Mouse (Mus musculus) hindbrain, embryonic 14.5 days (tissue): ENCODE data around the gene Serping1. TPM values are rescaled to one million over a fixed set of nuclear protein-coding genes. Genes with fewer than 3 reads are reported as not detected.

Source experiments
- ATAC-seq: fragments of 200-750 bp; cut with Nextera tagmentation; 2 replicates; pipeline ENCODE4 v1.8.0; 2017; ENCODE audit warnings: moderate number of reproducible peaks, mild to moderate bottlenecking, moderate TSS enrichment, moderate library complexity; ENCODE audit not compliant: low FRiP score
- DNase-seq: peaks from one replicate; pipeline ENCODE4 v3.0.0-alpha.2; 2015; ENCODE audit warnings: low spot score
- H3K27ac ChIP-seq: fragments of 300-500 bp; sonication (generic); 2 replicates; pipeline ENCODE4 v1.5.1; 2014; ENCODE audit warnings: mild to moderate bottlenecking, moderate library complexity
- H3K27me3 ChIP-seq: fragments of 300-500 bp; sonication (generic); 2 replicates; pipeline ENCODE4 v1.6.1; 2014; ENCODE audit warnings: mild to moderate bottlenecking, low read length, mixed read lengths; ENCODE audit not compliant: control insufficient read depth, insufficient read depth
- H3K36me3 ChIP-seq: fragments of 300-500 bp; sonication (generic); replicated peaks from 2 replicates; pipeline ENCODE4 v1.6.1; 2014; ENCODE audit not compliant: control insufficient read depth, insufficient read depth
- H3K4me1 ChIP-seq: fragments of 300-500 bp; sonication (generic); replicated peaks from 2 replicates; pipeline ENCODE4 v1.6.1; 2014; ENCODE audit warnings: antibody characterized with exemption, low read length, mixed read lengths; ENCODE audit not compliant: control insufficient read depth, insufficient read depth
- H3K4me2 ChIP-seq: fragments of 300-500 bp; sonication (generic); replicated peaks from 2 replicates; pipeline ENCODE4 v1.6.1; 2014; ENCODE audit warnings: mild to moderate bottlenecking, moderate library complexity
- H3K4me3 ChIP-seq: fragments of 300-500 bp; sonication (generic); replicated peaks from 2 replicates; pipeline ENCODE4 v1.5.1; 2014; ENCODE audit warnings: mild to moderate bottlenecking, low read length
- H3K9ac ChIP-seq: fragments of 300-500 bp; sonication (generic); 2 replicates; pipeline ENCODE4 v1.6.1; 2014
- H3K9me3 ChIP-seq: fragments of 300-500 bp; sonication (generic); 2 replicates; pipeline ENCODE4 v1.6.1; 2016; ENCODE audit warnings: low read length; ENCODE audit not compliant: control insufficient read depth
- WGBS: fragments of 180-500 bp; shearing (Covaris S2); extraction: QIAGEN DNeasy Blood & Tissue Kit; methylation state at CpG from one replicate; pipeline ENCODE4 v1.1.7; 2014; 5-methylcytosine and 5-hydroxymethylcytosine counted together
- microRNA counts: library from miRNA; unstranded; fragments of <30 nt; microRNA quantifications from one replicate; lab custom pipeline; 2016
- microRNA-seq: library from miRNA; unstranded; fragments of <30 nt; microRNA quantifications from one replicate; pipeline ENCODE4, GENCODE M21; 2016
- polyA plus RNA-seq: library from polyadenylated mRNA; unstranded; fragments of >200 nt; fragmentation: Nextera tagmentation; extraction: Ambion mirVana; gene quantifications from 2 replicates; pipeline ENCODE4 v1.2.1, GENCODE M21; 2014

The Serping1 gene
- polyA plus RNA-seq, 1 experiment from 2014 or later: 36.3 TPM

GRCm38 (mm10) chr2:84715562-84716361 lies 59.5 kb downstream of the Serping1 start:
- peak overlapping the region; percentile 95 for H3K27ac ChIP-seq
- H3K4me1 ChIP-seq: peaks cover 16% of the 10 kb centered on the region
- DNase-seq: peak; percentile 87
- H3K4me3 ChIP-seq: peak overlapping the region; percentile 98
- H3K9me3 ChIP-seq: no peaks in the 10 kb centered on the region
- H3K27me3 ChIP-seq: no peaks in the 10 kb centered on the region
- peak overlapping the region; percentile 69 for H3K9ac ChIP-seq
- ATAC-seq: peak; percentile 95
- H3K36me3 ChIP-seq: peaks cover 6% of the 10 kb centered on the region
- WGBS: under 1% methylated on average over 33 of the region's 33 CpGs
- peak overlapping the region; percentile 89 for H3K4me2 ChIP-seq

MicroRNAs encoded within 50 kb of the gene (microRNA counts, 519-probe panel; counts per million panel counts)
- microRNA mmu-miR-130a (lab: Ali Mortazavi, UCI): 7,263 counts per million, percentile 96 among the panel's probes with 10 or more counts

Small RNA genes within 50 kb of the gene (microRNA-seq; reads per million reads assigned to microRNA genes)
- 27,507 reads per million, percentile 98 among the genes with 10 or more reads in this experiment for gene Mir130a

Other genes with a start within 250 kb of the Serping1 start
- 30.7 and 34.8 TPM in 2 replicates for gene Ctnnd1, start 124.7 kb downstream of the Serping1 start, polyA plus RNA-seq
- gene Btbd18, start 116.4 kb downstream of the Serping1 start, polyA plus RNA-seq: 0.16 and 0.40 TPM in 2 replicates
- 196 and 205 TPM in 2 replicates for gene Selenoh, start 104.7 kb downstream of the Serping1 start, polyA plus RNA-seq
- gene Gm28635, start 97.4 kb downstream of the Serping1 start, polyA plus RNA-seq: not detected in 2 replicates
- gene Med19, start 97.0 kb downstream of the Serping1 start, polyA plus RNA-seq: 59.3 and 61.3 TPM in 2 replicates
- gene Tmx2, start 96.3 kb downstream of the Serping1 start, polyA plus RNA-seq: 316 and 341 TPM in 2 replicates
- 21.9 and 22.5 TPM in 2 replicates for gene Zdhhc5, start 60.3 kb downstream of the Serping1 start, polyA plus RNA-seq
- gene Clp1, start 48.1 kb downstream of the Serping1 start, polyA plus RNA-seq: 21.3 and 22.3 TPM in 2 replicates
- gene Ypel4, start 41.4 kb downstream of the Serping1 start, polyA plus RNA-seq: 12.5 and 13.1 TPM in 2 replicates
- 2.9 and 3.4 TPM in 2 replicates for gene Gm19426, start 31.8 kb downstream of the Serping1 start, polyA plus RNA-seq
- 18.6 and 24.0 TPM in 2 replicates for gene Ube2l6, start 23.4 kb upstream of the Serping1 start, polyA plus RNA-seq
- not detected in 2 replicates for gene Smtnl1, start 47.2 kb upstream of the Serping1 start, polyA plus RNA-seq
- 75.8 and 83.3 TPM in 2 replicates for gene Timm10, start 51.6 kb upstream of the Serping1 start, polyA plus RNA-seq
- 1.5 and 1.6 TPM in 2 replicates for gene Slc43a1, start 63.4 kb upstream of the Serping1 start, polyA plus RNA-seq
- 3.8 and 4.5 TPM in 2 replicates for gene Rtn4rl2, start 111.3 kb upstream of the Serping1 start, polyA plus RNA-seq
- gene Slc43a3, start 161.1 kb upstream of the Serping1 start, polyA plus RNA-seq: 4.8 and 4.9 TPM in 2 replicates
- not detected in 2 replicates for gene Prg2, start 205.0 kb upstream of the Serping1 start, polyA plus RNA-seq
- not detected in 2 replicates for gene Prg3, start 212.8 kb upstream of the Serping1 start, polyA plus RNA-seq